Mouse (Mus musculus): ENCODE data around the gene Slc25a26.

DNA sequence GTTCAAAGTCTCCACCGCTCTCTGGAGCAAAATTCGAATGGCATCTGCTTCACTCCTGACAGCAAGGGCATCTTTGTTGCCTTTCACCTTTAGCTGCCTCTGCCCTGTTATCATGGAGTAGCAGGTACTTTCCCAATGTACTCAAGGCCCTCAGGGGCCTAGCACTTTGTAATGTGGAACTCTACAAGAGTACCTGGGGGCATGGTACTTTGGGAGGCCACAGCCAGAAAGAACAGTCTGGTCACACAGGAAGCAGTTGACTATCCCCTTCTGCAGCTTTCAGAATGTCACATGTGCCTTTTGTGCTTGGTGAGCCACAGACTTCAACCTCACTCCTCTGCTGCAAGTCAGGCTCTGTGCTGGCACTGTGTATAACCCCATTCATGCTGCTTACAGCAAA is 65.6 kb downstream of the Slc25a26 start:
- TF ChIP-seq CTCF (IDR thresholded peaks at IDR 0.05; ENCODE audit: control insufficient read depth, insufficient read depth, insufficient replicate concordance, low read depth, low read length) (no peak), POLR2A (IDR thresholded peaks at IDR 0.05; ENCODE audit: control insufficient read depth, low read depth, low read length) (no peak)

Measured in testis, adult 2 months (tissue).